Mouse (Mus musculus): ENCODE data around the gene Kpna1. TPM values are rescaled to one million over a fixed set of nuclear protein-coding genes. Genes with fewer than 3 reads are reported as not detected.
"Not testable (repeated sequence)": the region's sequence is repeated elsewhere in the genome, so short reads cannot be mapped to it uniquely, and the experiment has no call there.

Gene Kpna1
- polyA plus RNA-seq, 1 experiment from 2014 or later, result 33.0 TPM

DNA sequence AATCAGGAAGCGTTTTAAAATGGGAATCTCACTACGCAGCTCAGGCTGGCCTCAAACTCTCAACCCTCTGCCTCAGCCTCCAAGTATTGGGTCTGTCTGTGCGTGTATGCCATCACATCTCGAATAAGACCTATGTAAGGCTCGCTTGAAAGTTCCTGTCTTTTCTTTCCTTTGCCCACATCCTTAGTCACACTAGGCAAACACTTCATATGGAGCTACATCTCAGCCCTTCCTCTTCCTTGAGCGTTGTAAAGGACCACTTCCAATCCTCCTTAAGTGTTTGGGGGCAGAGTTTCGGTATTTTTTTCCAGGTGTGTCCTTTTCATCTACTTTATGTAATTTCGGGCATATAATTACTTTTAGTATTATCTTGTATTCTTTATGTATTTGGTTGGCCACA lies 76.4 kb downstream of the Kpna1 start:
- H3K36me3 ChIP-seq, result peaks cover 16% of the 10 kb centered on the region
- WGBS, result 78% methylated on average over 8 of the region's 8 CpGs
- no peak overlapping the region for H3K9ac ChIP-seq
- H3K9me3 ChIP-seq, result no peaks in the 10 kb centered on the region
- no peak for ATAC-seq (ENCODE audit: borderline replicate concordance, extremely low read depth, low FRiP score, low TSS enrichment)
- H3K4me2 ChIP-seq, result no peak overlapping the region
- H3K4me1 ChIP-seq, result no peaks in the 10 kb centered on the region; the same call in 1 of the 2 replicates
- no peak overlapping the region for H3K4me3 ChIP-seq
- no peaks in the 10 kb centered on the region for H3K27me3 ChIP-seq
- H3K27ac ChIP-seq, result no peak overlapping the region

DNA sequence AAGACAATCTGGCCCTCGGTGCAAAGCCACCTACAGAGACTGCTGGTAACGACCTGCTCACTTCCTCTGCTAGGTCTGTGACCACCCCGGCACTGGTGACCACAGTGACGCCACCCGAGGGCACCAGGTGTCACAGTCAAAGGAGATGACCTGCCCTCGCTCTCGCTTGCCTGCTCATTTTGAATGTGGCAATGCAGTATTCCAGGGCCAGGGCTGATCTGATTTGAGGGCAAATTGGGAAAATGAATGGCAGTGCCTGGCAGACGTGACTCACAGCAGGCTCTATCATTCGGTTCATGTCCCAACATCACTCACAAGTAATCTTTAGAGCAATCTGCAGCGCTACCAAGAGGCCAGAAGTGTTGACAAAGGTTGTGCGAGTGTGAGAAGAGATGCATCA lies 77.9 kb downstream of the Kpna1 start:
- Histone ChIP-seq H3K9me3 (no peaks in the 10 kb centered on the region), H3K9ac (no peak overlapping the region), H3K4me1 (no peaks in the 10 kb centered on the region; the same call in 1 of the 2 replicates), H3K4me2 (no peak overlapping the region), H3K4me3 (no peak overlapping the region), H3K36me3 (peaks cover 5% of the 10 kb centered on the region; the same call in 1 of the 2 replicates), H3K27ac (no peak overlapping the region), H3K27me3 (no peaks in the 10 kb centered on the region)
- ATAC-seq (ENCODE audit: borderline replicate concordance, extremely low read depth, low FRiP score, low TSS enrichment), result no peak
- WGBS, result 78% methylated on average over 11 of the region's 11 CpGs

DNA sequence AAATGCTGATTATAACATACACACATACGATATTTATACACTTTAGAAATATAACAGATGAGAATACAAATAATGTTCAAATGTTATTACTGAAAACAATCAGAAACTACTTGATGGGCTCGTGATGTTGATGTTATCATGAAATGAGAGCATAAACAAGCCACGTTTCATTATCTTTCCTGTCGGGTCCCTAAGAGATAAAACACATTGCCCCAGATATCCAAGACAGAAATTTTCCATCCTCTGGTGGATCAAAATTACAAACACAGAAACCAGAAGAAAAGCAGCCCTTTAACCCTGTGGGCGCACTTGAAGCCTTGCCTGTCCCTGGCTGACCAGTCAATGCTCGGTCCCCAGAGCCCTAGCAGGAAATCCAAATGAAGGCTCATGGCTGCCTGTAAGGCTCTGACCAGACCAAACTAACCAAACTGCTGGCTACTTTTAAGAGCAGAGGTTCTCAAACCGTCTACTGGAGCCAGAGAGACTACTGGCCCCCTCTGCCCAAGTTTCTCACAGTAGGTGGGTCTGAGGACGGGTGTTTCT lies 79.5 kb downstream of the Kpna1 start:
- H3K4me3 ChIP-seq, result no peak overlapping the region
- ATAC-seq (ENCODE audit: borderline replicate concordance, extremely low read depth, low FRiP score, low TSS enrichment), result no peak
- H3K27me3 ChIP-seq, result no peaks in the 10 kb centered on the region
- 53% methylated on average over 8 of the region's 8 CpGs for WGBS
- no peak overlapping the region for H3K4me2 ChIP-seq
- H3K27ac ChIP-seq, result no peak overlapping the region
- no peaks in the 10 kb centered on the region for H3K36me3 ChIP-seq
- H3K9me3 ChIP-seq, result no peaks in the 10 kb centered on the region
- no peaks in the 10 kb centered on the region; the same call in 1 of the 2 replicates for H3K4me1 ChIP-seq
- no peak overlapping the region for H3K9ac ChIP-seq

DNA sequence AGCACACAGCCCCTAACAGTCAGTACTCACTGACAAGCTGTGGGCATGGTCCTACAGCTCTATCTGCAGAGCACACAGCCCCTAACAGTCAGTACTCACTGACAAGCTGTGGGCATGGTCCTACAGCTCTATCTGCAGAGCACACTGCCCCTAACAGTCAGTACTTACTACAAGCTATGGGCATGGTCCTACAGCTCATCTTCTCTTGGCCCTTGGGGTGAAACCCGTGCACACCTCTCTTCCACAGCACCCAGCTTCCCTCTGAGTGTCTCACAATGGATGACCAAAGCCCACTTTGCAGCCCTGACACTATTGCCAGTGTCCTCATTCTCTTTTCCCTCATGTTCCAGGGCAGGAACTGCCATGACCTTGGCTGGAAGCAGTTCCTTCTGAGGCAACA lies 84.0 kb downstream of the Kpna1 start:
- H3K27ac ChIP-seq, result not testable (repeated sequence)
- 73% methylated on average over 1 of the region's 1 CpGs for WGBS

DNA sequence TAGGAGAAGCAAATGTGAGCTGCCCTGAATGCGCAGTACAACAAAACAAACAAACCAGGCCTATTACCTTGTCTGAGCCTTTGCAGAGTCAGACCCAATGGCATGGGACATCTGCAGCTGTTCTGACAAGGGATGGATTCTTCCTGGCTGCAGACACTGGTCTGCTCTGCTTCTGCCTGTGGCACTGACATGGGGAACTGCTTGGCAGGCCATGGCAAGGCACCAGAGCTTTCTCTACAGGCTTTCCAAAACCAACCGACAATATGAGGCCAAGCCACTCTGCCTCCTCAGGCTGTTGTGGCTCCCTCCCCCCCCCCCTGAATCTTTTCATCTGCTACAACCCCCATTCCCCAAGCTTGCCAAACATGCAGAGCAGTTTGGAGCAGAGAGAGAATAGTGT lies 84.8 kb downstream of the Kpna1 start:
- H3K9ac ChIP-seq, result no peak overlapping the region
- H3K4me2 ChIP-seq, result no peak overlapping the region
- no peak overlapping the region for H3K4me3 ChIP-seq
- ATAC-seq (ENCODE audit: borderline replicate concordance, extremely low read depth, low FRiP score, low TSS enrichment), result no peak
- 54% methylated on average over 2 of the region's 2 CpGs for WGBS
- no peaks in the 10 kb centered on the region for H3K9me3 ChIP-seq
- no peak overlapping the region for H3K27ac ChIP-seq
- peaks cover 3% of the 10 kb centered on the region; the same call in 1 of the 2 replicates for H3K4me1 ChIP-seq
- no peaks in the 10 kb centered on the region for H3K36me3 ChIP-seq
- H3K27me3 ChIP-seq, result no peaks in the 10 kb centered on the region

More for the DNA sequence above, 84.0 kb downstream of the Kpna1 start:
- H3K27me3 ChIP-seq; H3K4me1 ChIP-seq; H3K36me3 ChIP-seq; ATAC-seq (ENCODE audit: borderline replicate concordance, extremely low read depth, low FRiP score, low TSS enrichment); H3K4me2 ChIP-seq; H3K9me3 ChIP-seq; H3K9ac ChIP-seq; H3K4me3 ChIP-seq: not testable (repeated sequence)

DNA sequence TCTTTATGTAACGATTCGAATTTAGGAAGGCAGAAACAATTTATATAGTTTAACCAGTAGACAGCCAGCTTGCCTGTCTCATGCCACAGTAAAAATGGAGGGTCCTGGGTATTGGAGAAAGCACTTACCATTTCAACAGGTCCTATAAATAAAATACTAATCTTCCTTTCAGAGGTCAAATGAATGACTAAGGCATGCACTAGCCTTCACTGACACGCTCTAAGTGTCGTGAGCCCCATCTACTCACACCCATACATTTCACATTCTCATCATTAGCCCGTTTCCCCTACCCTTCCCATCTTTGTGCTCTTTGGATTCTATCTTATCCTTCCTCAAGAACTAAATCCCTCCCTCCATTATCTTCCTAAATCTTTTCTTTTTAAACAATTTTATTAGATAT lies 86.4 kb downstream of the Kpna1 start:
- 70% methylated on average over 5 of the region's 5 CpGs for WGBS
- no peak overlapping the region for H3K9ac ChIP-seq
- H3K27me3 ChIP-seq, result no peaks in the 10 kb centered on the region
- H3K4me2 ChIP-seq, result no peak overlapping the region
- no peak for ATAC-seq (ENCODE audit: borderline replicate concordance, extremely low read depth, low FRiP score, low TSS enrichment)
- no peak overlapping the region for H3K27ac ChIP-seq
- peaks cover 17% of the 10 kb centered on the region for H3K4me1 ChIP-seq
- no peaks in the 10 kb centered on the region for H3K36me3 ChIP-seq
- no peaks in the 10 kb centered on the region for H3K9me3 ChIP-seq
- H3K4me3 ChIP-seq, result no peak overlapping the region

DNA sequence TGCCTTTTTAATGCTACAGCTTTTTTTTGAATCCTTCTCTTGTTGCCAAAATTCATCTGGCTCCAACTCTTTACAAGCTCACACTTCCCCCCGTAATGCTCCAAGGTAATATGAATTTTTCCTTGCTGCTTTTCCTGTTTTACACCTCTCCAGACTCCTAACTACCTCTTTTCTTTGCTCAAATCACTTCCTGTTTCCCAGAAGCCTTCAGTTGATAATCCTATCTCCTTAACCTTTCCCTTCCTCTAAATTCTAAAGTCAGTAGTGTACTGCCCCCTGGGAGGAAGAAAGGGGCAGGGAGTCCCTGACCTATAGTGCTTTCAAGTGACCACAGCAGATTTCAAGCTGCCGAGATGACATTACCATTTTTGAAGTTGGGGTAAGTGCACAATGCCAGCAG lies 89.1 kb downstream of the Kpna1 start:
- H3K27ac ChIP-seq, result no peak overlapping the region
- ATAC-seq (ENCODE audit: borderline replicate concordance, extremely low read depth, low FRiP score, low TSS enrichment), result no peak
- H3K4me1 ChIP-seq, result peaks cover 23% of the 10 kb centered on the region
- no peak overlapping the region for H3K9ac ChIP-seq
- H3K36me3 ChIP-seq, result no peaks in the 10 kb centered on the region
- no peaks in the 10 kb centered on the region for H3K9me3 ChIP-seq
- 59% methylated on average over 2 of the region's 2 CpGs for WGBS
- H3K27me3 ChIP-seq, result no peaks in the 10 kb centered on the region
- H3K4me2 ChIP-seq, result no peak overlapping the region
- no peak overlapping the region for H3K4me3 ChIP-seq

DNA sequence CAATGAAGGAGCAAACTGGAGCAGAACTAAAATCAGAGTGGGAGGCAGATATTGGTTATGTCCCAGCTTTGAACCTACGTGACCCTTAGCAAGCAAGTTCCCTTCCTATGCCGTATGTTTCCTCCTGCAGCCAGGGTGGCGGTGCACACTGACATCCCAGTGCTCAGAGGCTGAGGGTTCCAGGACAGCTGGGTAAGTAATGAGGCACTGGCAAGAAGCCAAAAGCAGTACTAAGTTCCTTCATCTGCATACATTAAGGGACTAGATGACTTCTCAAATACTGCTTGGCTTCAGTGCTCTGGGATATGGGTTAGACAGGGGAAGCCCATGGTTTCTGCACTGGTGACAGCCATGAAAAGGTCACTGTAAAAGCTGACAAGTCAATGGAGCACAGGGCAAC lies 89.8 kb downstream of the Kpna1 start:
- H3K4me1 ChIP-seq, result peaks cover 25% of the 10 kb centered on the region
- ATAC-seq (ENCODE audit: borderline replicate concordance, extremely low read depth, low FRiP score, low TSS enrichment), result no peak
- H3K4me3 ChIP-seq, result no peak overlapping the region
- H3K9me3 ChIP-seq, result no peaks in the 10 kb centered on the region
- WGBS, result 66% methylated on average over 3 of the region's 3 CpGs
- H3K27ac ChIP-seq, result no peak overlapping the region
- H3K36me3 ChIP-seq, result no peaks in the 10 kb centered on the region
- no peak overlapping the region for H3K4me2 ChIP-seq
- H3K9ac ChIP-seq, result no peak overlapping the region
- no peaks in the 10 kb centered on the region for H3K27me3 ChIP-seq

DNA sequence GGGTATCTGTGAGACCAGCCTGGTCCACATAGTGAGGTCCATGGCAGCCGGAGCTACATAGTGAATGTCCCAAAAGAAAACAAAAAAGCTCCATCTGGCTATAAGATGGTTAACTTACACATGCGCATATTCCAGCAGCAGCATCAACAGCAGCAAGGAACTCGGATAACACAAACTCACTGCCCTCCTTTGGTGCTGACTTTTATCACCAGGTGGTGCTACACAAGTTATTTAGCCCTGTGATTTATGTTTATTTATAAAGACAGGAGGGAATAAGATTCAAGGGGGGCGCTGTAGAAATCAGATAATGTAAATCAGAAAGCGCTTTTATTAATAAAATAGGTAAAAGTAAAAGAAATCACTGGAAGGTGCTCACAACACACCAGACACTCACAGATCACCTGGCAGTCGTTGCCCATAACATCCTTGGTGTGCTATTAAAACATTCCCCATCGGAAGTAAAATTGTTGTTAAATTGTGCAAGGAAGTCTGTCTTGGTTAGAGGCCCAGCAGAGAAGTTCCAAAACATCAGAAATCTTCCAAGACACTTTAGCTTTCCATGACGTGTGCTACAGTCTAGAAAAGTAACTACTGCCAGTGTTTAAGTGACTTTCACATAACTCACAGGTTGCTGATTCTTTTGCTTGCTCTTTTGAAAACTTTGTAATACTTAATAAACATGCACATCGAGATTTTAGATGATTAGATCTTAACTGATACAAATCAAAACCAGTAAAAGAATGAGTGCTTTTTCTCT lies 91.4 kb downstream of the Kpna1 start:
- H3K9me3 ChIP-seq, result no peaks in the 10 kb centered on the region
- H3K4me2 ChIP-seq, result peak overlapping the region; percentile 68
- WGBS, result 23% methylated on average over 9 of the region's 9 CpGs
- peak overlapping the region; percentile 91 for H3K4me3 ChIP-seq
- no peaks in the 10 kb centered on the region for H3K36me3 ChIP-seq
- peak overlapping the region; percentile 89; the same call in 1 of the 2 replicates for H3K9ac ChIP-seq
- peaks cover 25% of the 10 kb centered on the region for H3K4me1 ChIP-seq
- H3K27me3 ChIP-seq, result no peaks in the 10 kb centered on the region
- H3K27ac ChIP-seq, result no peak overlapping the region
- no peak for ATAC-seq (ENCODE audit: borderline replicate concordance, extremely low read depth, low FRiP score, low TSS enrichment)

DNA sequence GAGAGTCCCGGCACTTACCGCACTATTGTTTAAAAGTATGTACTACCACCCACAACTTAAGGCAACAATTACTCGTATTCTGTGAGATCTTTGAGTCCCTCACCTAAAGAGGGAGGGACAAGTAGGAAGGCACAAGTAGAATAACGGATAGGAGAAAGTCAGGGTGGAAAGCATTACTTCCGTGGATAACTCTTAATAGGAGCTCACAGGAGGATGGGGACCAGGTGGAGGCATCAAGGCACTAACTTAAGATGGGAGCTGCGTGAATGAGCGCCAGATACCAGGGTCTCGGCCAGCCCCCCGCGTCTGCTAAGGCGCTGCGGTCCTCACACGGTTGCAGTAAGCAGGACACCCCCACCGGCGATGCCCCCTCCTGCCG lies 92.5 kb downstream of the Kpna1 start:
- peak overlapping the region; percentile 99 for H3K27ac ChIP-seq
- no peak for ATAC-seq (ENCODE audit: borderline replicate concordance, extremely low read depth, low FRiP score, low TSS enrichment)
- WGBS, result under 1% methylated on average over 16 of the region's 16 CpGs

DNA sequence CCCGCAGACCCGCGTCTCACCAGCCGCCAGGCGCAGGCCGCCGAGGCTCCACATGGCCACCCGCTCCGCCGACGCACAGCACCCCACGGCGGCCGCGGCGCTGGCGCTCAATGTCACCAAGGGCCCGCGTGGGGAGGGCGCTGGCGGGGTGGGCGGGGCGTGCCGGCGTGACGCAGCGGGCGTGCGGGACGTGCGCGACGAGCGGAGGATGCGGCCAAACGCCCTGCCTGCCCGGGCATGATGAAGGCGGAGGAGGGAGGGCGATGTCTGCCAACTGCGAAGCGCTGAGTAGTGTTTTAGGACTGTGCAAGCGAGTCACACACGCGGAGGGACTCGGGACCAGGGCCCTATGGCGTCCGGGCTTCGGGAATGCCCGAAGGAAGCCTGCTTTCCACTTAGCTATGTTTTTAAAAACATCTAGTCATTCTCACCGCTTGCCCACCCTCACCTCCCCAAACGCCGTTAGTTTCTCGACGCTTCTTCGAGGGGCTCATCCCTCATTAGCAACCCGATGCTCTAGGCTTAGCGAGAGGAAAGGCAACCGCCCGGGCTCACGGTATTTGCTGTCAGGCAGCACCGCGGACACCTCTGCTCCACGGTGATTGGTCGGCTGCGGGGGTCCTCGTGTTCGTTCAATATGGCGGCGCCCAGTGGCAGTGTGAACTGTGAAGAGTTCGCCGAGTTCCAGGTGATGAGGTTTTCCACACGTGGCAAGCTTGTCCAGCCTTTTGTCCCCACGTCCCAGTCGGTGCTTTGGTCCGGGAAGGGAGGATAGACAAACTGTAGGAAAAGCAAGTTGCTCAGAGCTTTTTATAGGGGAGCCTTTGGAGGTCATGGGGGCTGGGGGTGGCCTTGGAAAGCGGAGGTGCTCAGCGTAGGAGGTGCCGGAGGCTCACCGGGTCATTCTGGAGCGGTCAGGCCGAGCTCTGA lies 93.2 kb downstream of the Kpna1 start, which contains the start of the genes Fam162a and Ccdc58:
Fam162a (minus strand) TSS at position 145 of the 930 bp plus-strand sequence.
Ccdc58 (plus strand) TSS at position 236 of the 930 bp plus-strand sequence.
- no peaks in the 10 kb centered on the region for H3K36me3 ChIP-seq
- under 1% methylated on average over 78 of the region's 81 CpGs for WGBS
- no peaks in the 10 kb centered on the region for H3K9me3 ChIP-seq
- peaks cover 25% of the 10 kb centered on the region for H3K4me1 ChIP-seq
- no peaks in the 10 kb centered on the region for H3K27me3 ChIP-seq
- peak; percentile 96 for ATAC-seq (ENCODE audit: borderline replicate concordance, extremely low read depth, low FRiP score, low TSS enrichment)
- H3K9ac ChIP-seq, result peak within 1 kb of the TSS; percentile 89
- H3K4me2 ChIP-seq, result peak within 1 kb of the TSS; percentile 68
- H3K4me3 ChIP-seq, result peak within 1 kb of the TSS; percentile 91
- peak within 1 kb of the TSS; percentile 99 for H3K27ac ChIP-seq

More for the DNA sequence above, 92.5 kb downstream of the Kpna1 start:
- Histone ChIP-seq H3K9me3 (no peaks in the 10 kb centered on the region), H3K9ac (peak overlapping the region; percentile 89), H3K4me3 (peak overlapping the region; percentile 91), H3K4me2 (peak overlapping the region; percentile 68), H3K4me1 (peaks cover 25% of the 10 kb centered on the region), H3K27me3 (no peaks in the 10 kb centered on the region), H3K36me3 (no peaks in the 10 kb centered on the region)

Data from lung, embryonic 15.5 days (tissue).